Mouse (Mus musculus) heart, embryonic 10.5 days (tissue): ENCODE results near the gene Zbtb11. TPM values are rescaled to one million over a fixed set of nuclear protein-coding genes. Genes with fewer than 3 reads are reported as not detected.
"Not testable (repeated sequence)": the region's sequence is repeated elsewhere in the genome, so short reads cannot be mapped to it uniquely, and the experiment has no call there.

ENCODE experiments used
- DNase-seq: peaks from one replicate; pipeline ENCODE4 v3.0.0-alpha.2; 2017; ENCODE audit warnings: low spot score
- H3K27ac ChIP-seq: fragments of 300-500 bp; sonication (generic); 2 replicates; pipeline ENCODE4 v1.5.1; 2016; ENCODE audit warnings: mild to moderate bottlenecking
- H3K27me3 ChIP-seq: fragments of 300-500 bp; sonication (generic); 2 replicates; pipeline ENCODE4 v1.6.1; 2016; ENCODE audit warnings: mild to moderate bottlenecking; ENCODE audit not compliant: poor library complexity, insufficient read depth, severe bottlenecking
- H3K36me3 ChIP-seq: fragments of 300-500 bp; sonication (generic); 2 replicates; pipeline ENCODE4 v1.6.1; 2016; ENCODE audit warnings: mild to moderate bottlenecking, moderate library complexity
- H3K4me1 ChIP-seq: fragments of 300-500 bp; sonication (generic); 2 replicates; pipeline ENCODE4 v1.6.1; 2016; ENCODE audit warnings: mild to moderate bottlenecking
- H3K4me3 ChIP-seq: fragments of 300-500 bp; sonication (generic); 2 replicates; pipeline ENCODE4 v1.5.1; 2016; ENCODE audit warnings: mild to moderate bottlenecking, moderate library complexity
- H3K9me3 ChIP-seq: fragments of 300-500 bp; sonication (generic); 2 replicates; pipeline ENCODE4 v1.6.1; 2016; ENCODE audit warnings: mild to moderate bottlenecking, moderate library complexity
- WGBS: fragments of 180-500 bp; shearing (Covaris S2); methylation state at CpG from one replicate; pipeline ENCODE4 v1.1.7; 2016; 5-methylcytosine and 5-hydroxymethylcytosine counted together
- polyA plus RNA-seq: library from polyadenylated mRNA; unstranded; fragments of >200 nt; fragmentation: Nextera tagmentation; extraction: Ambion mirVana; gene quantifications from 2 replicates; pipeline ENCODE4 v1.2.1, GENCODE M21; 2016

The Zbtb11 gene
- polyA plus RNA-seq, 1 experiment from 2014 or later, result 14.3 TPM

- 70% methylated on average over 7 of the region's 7 CpGs for WGBS
- H3K4me1 ChIP-seq, result no peaks in the 10 kb centered on the region
- no peak overlapping the region for H3K27ac ChIP-seq
- DNase-seq, result no peak
- H3K36me3 ChIP-seq, result no peaks in the 10 kb centered on the region
- no peaks in the 10 kb centered on the region for H3K27me3 ChIP-seq
- no peaks in the 10 kb centered on the region for H3K9me3 ChIP-seq
- H3K4me3 ChIP-seq, result no peak overlapping the region
These were observed 21.9 kb upstream of the Zbtb11 start for GRCm38 (mm10) chr16:55951679-55952327.

- Histone ChIP-seq H3K27ac (no peak overlapping the region), H3K27me3 (no peaks in the 10 kb centered on the region), H3K4me1 (no peaks in the 10 kb centered on the region), H3K36me3 (no peaks in the 10 kb centered on the region), H3K4me3 (no peak overlapping the region), H3K9me3 (no peaks in the 10 kb centered on the region)
- DNase-seq, result no peak
These were observed 20.9 kb upstream of the Zbtb11 start for GRCm38 (mm10) chr16:55952771-55953170.

- DNase-seq, H3K36me3 ChIP-seq, H3K27me3 ChIP-seq, H3K9me3 ChIP-seq, H3K4me3 ChIP-seq, H3K27ac ChIP-seq, H3K4me1 ChIP-seq: not testable (repeated sequence)
- WGBS, result 89% methylated on average over 9 of the region's 9 CpGs
These were observed 19.5 kb upstream of the Zbtb11 start for GRCm38 (mm10) chr16:55954196-55954595.

GRCm38 (mm10) chr16:55963068-55963467 lies 10.6 kb upstream of the Zbtb11 start:
- WGBS, result 89% methylated on average over 6 of the region's 11 CpGs
- H3K4me1 ChIP-seq, DNase-seq: not testable (repeated sequence)

GRCm38 (mm10) chr16:55964126-55964949 lies 9.3 kb upstream of the Zbtb11 start:
- 64% methylated on average over 4 of the region's 4 CpGs for WGBS
- no peaks in the 10 kb centered on the region for H3K9me3 ChIP-seq

More at GRCm38 (mm10) chr16:55963068-55963467, 10.6 kb upstream of the Zbtb11 start:
- not testable (repeated sequence) for H3K27ac ChIP-seq, H3K4me3 ChIP-seq, H3K9me3 ChIP-seq, H3K27me3 ChIP-seq, H3K36me3 ChIP-seq

GRCm38 (mm10) chr16:55966212-55966871 lies 7.3 kb upstream of the Zbtb11 start, which contains the start of gene Rpl24:
Gene Rpl24, plus strand, starts transcription at chr16:55966275.
- H3K4me3 ChIP-seq, result peak within 1 kb of the TSS; percentile 75
- H3K27me3 ChIP-seq, result no peaks in the 10 kb centered on the region
- H3K9me3 ChIP-seq, result no peaks in the 10 kb centered on the region
- under 1% methylated on average over 42 of the region's 42 CpGs for WGBS
- H3K27ac ChIP-seq, result peak within 1 kb of the TSS; percentile 93
- peak; percentile 97 for DNase-seq
- no peaks in the 10 kb centered on the region for H3K4me1 ChIP-seq
- peaks cover 32% of the 10 kb centered on the region for H3K36me3 ChIP-seq

More at GRCm38 (mm10) chr16:55964126-55964949, 9.3 kb upstream of the Zbtb11 start:
- Histone ChIP-seq H3K4me3 (no peak overlapping the region), H3K4me1 (no peaks in the 10 kb centered on the region), H3K27me3 (no peaks in the 10 kb centered on the region), H3K27ac (no peak overlapping the region), H3K36me3 (peaks cover 12% of the 10 kb centered on the region)
- DNase-seq, result no peak

- peak overlapping the region; percentile 93 for H3K27ac ChIP-seq
- DNase-seq, result no peak
- H3K9me3 ChIP-seq, result no peaks in the 10 kb centered on the region
- no peaks in the 10 kb centered on the region for H3K27me3 ChIP-seq
- no peaks in the 10 kb centered on the region for H3K4me1 ChIP-seq
- peaks cover 41% of the 10 kb centered on the region for H3K36me3 ChIP-seq
- 48% methylated on average over 1 of the region's 1 CpGs for WGBS
- H3K4me3 ChIP-seq, result peak overlapping the region; percentile 75
These were observed 6.5 kb upstream of the Zbtb11 start for GRCm38 (mm10) chr16:55967221-55967620.

- Histone ChIP-seq H3K27me3 (no peaks in the 10 kb centered on the region), H3K4me3 (no peak overlapping the region), H3K27ac (no peak overlapping the region), H3K4me1 (no peaks in the 10 kb centered on the region), H3K36me3 (peaks cover 41% of the 10 kb centered on the region), H3K9me3 (no peaks in the 10 kb centered on the region)
- WGBS, result 91% methylated on average over 3 of the region's 3 CpGs
- no peak for DNase-seq
These were observed 4.5 kb upstream of the Zbtb11 start for GRCm38 (mm10) chr16:55969147-55969546.

GRCm38 (mm10) chr16:55970416-55970815 lies 3.3 kb upstream of the Zbtb11 start:
- DNase-seq, result no peak
- H3K4me3 ChIP-seq, result no peak overlapping the region
- H3K9me3 ChIP-seq, result no peaks in the 10 kb centered on the region
- peaks cover 41% of the 10 kb centered on the region for H3K36me3 ChIP-seq
- peaks cover 10% of the 10 kb centered on the region; the same call in 1 of the 2 replicates for H3K4me1 ChIP-seq
- H3K27me3 ChIP-seq, result no peaks in the 10 kb centered on the region
- H3K27ac ChIP-seq, result no peak overlapping the region
- 93% methylated on average over 5 of the region's 5 CpGs for WGBS

GRCm38 (mm10) chr16:55971735-55972615 lies 1.7 kb upstream of the Zbtb11 start:
- no peak overlapping the region for H3K27ac ChIP-seq
- WGBS, result 78% methylated on average over 6 of the region's 6 CpGs
- no peaks in the 10 kb centered on the region for H3K27me3 ChIP-seq
- peaks cover 41% of the 10 kb centered on the region for H3K36me3 ChIP-seq
- H3K4me3 ChIP-seq, result no peak overlapping the region
- no peak for DNase-seq
- peaks cover 12% of the 10 kb centered on the region; the same call in 1 of the 2 replicates for H3K4me1 ChIP-seq
- no peaks in the 10 kb centered on the region for H3K9me3 ChIP-seq

GRCm38 (mm10) chr16:55972626-55973201 lies 969 bp upstream of the Zbtb11 start:
- Histone ChIP-seq H3K4me1 (peaks cover 12% of the 10 kb centered on the region; the same call in 1 of the 2 replicates), H3K9me3 (no peaks in the 10 kb centered on the region), H3K4me3 (peak overlapping the region; percentile 98), H3K27ac (peak overlapping the region; percentile 88; the same call in 1 of the 2 replicates), H3K27me3 (no peaks in the 10 kb centered on the region), H3K36me3 (peaks cover 41% of the 10 kb centered on the region)
- no peak for DNase-seq
- WGBS, result 52% methylated on average over 10 of the region's 10 CpGs
